Mouse (Mus musculus): ENCODE data around the gene Axl.
"Not testable (repeated sequence)": the region's sequence is repeated elsewhere in the genome, so short reads cannot be mapped to it uniquely, and the experiment has no call there.

Axl gene

DNA sequence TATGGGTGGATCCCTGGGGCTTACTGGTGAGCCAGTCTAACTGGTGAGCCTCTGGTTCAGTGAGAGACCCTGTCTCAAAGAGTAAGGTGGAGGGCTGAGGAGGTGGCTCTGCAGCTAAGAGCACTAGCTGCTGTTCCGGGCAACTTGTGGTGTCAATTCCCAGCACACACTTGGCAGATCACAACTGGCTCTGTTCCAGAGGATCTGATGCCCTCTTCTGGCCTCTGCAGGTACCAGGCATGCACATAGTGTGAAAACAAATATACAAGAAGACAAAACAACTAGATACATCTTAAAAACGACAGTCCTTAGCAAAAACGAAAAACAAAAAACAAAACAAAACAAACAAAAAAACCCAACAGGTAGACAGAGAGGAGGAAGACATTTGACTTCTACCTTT, 5.2 kb upstream of the Axl start:
- DNase-seq (ENCODE audit: low read depth): no peak

DNA sequence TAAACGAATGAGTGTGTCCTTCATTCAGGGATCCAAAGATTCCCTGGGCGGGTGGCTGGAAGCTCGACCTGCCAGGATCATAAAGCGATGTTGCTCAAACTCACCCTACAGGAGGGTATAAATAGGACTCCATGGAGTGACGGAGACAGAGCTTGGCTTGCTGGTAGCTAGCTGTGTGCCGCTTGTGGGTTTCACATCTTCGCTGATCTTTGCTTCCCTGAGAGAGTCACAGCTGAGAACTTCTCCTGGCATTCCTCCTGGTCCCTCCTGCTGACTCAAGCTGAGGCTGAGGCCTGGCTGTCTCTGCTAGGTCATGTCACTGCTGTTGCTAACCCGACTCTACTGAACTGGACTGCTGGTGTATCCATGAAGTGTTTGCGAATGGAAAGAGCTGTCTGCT, 4.5 kb upstream of the Axl start:
- not testable (repeated sequence) for DNase-seq (ENCODE audit: low read depth)

DNA sequence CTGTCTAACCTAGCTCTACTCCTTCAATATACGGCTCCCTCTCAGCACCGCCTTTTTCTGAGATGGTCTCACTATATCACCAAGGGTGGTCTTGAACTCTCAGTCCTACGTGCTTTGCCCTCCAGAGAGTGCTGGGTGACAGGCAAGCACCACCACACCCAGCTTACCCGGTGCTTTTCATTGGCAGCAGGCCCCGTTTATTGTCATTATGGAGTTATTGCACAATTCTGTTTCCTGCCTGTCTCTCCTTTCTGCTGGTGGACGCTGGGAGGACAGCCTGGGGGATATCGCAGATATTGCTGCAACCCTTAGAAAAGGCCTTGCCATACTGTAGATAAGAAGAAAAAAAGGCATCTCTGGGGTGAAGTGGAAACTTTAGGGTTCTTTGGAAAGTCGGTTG, 2.1 kb upstream of the Axl start:
- DNase-seq (ENCODE audit: low read depth): no peak

DNA sequence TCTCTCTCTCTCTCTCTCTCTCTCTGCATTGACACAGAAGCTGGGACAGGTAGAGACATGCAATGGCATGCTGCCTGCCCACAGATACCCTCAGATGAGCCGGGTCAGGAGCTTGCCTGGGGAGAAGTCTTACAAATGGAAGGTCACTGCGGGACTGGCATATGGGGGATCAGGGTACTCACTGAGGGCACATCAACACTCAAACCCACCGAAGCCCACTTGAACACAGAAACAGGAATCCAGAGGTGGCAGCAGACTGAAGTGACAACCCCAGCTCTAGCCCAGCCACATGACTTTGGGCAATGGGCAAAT, 580 bp upstream of the Axl start:
- DNase-seq (ENCODE audit: low read depth): no peak

DNA sequence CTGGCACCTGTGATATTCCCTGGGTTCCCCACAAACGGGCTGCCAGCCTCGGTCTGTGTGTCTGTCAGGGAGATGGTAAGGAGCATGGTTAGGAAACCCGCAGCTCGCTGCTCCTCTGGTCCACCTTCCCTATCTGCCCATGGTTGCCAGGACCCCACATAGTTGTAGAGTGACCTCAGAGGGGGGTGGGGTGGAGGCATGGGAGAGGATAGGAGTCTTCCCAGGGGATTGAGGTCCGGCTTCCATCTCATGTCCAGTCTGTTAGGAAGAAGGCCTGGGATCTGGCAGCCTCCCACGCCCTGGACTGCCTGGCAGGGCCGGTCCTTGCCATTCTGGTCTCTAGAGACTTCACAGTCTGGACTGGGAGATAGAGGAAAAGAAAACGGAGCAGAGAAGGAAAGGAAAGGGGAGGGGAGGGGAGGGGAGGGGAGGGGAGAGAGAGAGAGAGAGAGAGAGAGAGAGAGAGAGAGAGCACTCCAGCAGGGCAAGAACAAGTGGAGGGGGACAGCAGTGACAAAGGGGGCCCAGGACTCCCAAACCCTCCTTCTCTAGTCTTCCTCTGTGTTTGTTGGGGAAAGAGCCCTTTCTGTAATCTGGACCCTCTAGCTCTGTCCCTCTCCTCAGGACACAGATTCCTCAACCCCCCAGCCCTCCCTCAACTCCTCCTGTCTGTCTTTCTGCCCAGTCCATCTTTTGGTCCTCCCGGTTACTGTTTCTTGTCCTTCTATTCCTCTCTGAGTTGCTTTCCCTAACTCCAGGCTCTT, 867 bp downstream of the Axl start:
- no peak for DNase-seq (ENCODE audit: low read depth)

DNA sequence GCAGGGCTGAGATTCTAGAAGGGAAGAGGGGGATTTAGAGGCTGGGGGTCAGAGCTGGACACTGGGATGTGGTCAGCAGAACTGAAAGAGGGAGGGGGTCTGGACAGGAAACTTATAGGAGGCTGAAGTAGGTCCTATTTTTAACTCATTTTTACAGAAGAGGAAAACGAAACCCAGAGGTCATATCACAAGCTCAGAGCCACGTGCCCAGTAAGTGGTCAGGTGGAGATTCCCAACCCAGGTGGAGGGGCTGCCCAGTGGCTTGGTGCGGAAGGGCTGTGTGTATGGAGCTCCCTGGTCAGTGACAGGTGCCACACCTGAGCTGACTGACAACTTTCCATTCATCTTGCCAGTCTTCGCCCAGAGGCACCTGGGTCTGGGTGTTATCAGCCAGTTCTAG, 1.5 kb downstream of the Axl start:
- no peak for DNase-seq (ENCODE audit: low read depth)

DNA sequence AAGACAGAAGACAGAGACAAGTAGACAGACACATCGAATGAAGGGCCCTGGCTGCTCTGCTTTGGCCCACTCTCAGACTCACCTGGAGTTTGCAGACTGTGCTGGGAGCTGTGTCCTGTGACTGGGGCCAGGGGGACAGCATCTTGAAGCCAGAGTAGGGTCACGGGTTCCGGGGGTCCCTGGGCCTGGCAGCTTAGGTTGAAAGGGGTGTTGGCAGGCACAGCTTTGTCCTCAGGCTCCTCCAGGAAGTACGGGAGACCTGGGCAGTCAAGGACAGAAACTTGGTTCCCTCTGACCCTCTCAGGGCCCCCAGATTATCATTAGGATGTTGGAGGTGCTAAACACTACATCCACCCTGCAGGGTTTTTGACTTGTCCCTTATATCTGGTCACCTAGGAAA, 2.8 kb downstream of the Axl start:
- DNase-seq (ENCODE audit: low read depth): no peak

DNA sequence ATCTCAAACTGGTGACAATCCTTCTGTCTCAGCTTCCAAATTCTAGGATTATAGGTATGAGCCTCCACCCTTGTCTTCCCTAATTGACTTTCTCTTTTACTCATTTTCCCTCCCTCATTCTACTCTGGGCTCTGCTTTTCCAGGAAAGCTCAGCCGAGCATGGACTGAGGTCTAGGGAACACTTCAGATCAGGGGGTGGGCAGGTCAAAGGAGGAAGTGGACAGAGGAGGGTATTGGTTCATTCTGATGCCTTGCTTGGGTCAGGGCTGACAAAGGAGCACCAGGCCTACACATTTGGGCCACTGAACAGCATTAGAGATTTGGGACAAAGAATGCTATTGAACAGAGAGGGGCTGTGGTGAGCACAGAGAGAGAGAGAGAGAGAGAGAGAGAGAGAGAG, 3.7 kb downstream of the Axl start:
- DNase-seq (ENCODE audit: low read depth): no peak

DNA sequence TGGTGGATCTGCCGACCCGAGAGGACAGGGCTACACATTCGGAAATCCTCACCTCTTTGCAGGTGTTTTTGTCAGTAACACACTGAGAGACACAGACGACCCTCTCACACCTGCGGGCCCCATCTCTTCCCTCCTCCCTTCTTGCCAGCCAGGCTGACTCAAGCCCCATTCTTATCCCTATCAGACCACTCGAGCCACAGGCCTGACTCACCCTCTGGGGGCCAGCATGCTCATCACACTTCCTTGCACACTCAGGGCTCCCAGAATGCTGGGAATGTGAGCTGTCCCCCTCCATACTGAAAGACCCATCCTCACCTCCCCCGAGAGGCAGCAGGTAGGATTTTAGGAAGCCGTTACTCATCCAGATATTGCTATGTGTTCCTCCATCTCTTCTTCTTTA, 4.8 kb downstream of the Axl start:
- no peak for DNase-seq (ENCODE audit: low read depth)

DNA sequence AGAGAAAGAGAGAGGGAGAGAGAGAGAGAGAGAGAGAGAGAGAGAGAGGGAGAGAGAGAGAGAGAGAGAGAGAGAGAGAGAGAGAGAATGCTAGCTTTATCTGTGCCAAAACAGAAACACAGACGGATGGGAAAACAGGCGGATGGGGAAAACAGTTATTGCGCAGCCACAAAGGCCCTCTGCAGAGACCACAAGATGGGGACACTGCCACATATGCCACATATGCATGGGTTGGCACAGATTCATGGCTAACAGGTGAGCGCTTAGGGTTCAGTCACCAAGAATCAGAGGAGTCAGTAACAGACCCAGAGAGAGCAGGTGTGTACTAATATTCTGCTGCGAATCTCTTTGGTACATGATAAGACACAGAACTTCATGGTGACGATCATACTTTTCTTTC, 5.8 kb downstream of the Axl start:
- DNase-seq (ENCODE audit: low read depth): no peak

DNA sequence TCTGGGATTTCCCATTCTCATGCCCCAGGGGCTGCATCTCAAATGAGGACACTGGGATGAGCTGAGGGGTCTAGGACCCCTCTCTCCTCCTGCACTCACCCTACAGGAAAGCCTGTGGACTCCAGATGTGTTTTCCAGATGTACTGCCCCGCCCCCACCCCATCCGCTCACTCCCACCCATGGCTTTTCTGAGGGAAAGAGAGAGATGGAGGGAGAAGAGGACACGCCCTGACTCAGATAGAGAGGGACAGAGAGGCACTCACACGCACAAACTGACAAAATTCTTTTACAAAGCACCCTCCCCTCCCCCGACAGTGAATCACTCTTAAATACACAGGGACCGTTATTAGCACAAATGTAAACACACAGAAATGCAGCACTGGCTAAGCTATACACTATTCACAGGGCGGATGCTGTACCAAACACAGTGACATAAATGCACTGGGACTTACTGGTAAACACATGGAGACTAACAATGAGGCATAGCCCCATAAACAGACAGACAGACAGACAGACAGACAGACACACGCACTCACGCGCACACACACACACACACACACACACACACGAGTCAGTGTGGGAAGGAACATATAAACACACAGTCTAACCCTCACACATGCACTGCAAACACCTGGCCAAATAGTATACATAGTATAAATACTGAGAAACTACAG, 6.4 kb downstream of the Axl start:
- DNase-seq (ENCODE audit: low read depth): no peak

DNA sequence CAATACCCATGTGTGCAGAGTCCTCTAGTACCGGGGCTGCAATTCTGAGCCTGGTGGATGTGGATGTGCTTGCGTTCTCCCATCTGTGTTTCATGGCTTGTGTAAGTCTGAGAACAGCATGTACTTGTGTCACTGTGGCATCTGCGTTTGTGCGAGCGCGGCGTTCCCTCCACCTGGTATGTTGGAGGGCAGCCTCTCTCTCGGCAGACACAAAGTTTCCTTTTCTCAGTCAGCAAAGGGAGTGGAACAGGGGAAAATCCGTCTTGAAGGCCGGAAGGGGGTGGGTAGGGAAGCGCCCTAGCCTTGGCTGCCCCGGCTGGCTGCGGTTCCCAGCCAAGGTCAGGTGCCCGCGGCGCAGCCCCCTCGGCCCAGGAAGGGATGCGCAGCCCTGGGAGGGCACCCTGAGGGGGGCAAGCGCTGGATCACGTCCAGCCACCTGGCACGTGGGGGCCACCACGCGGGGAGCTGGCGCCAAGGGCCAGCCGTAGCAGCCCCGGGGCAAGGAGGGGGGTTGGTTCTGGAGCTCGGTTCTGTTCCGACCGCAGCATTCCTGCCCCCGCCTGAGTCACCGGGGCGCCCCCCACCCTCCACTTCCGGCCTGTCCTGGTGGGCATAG, 7.1 kb downstream of the Axl start:
- DNase-seq (ENCODE audit: low read depth): peak; percentile 76

DNA sequence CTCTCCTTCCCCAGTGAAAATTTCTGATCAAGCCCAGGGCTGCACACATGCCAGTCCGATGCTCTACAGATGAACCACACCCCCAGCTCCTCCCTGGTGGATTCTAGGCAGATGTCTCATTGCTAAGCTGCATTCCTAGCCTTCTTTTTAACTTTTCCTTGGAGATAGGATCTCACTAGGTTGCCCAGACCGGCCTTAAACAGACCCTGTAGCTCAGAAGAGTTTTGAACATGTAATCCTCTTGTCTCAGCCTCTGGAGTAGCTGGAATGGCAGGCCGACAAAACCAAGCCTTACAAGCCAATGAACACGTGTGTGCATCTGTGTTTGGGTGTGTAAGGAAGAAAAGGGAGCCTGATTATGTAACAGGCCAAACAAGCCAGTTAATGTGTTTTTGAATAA, 7.8 kb downstream of the Axl start:
- DNase-seq (ENCODE audit: low read depth): no peak

DNA sequence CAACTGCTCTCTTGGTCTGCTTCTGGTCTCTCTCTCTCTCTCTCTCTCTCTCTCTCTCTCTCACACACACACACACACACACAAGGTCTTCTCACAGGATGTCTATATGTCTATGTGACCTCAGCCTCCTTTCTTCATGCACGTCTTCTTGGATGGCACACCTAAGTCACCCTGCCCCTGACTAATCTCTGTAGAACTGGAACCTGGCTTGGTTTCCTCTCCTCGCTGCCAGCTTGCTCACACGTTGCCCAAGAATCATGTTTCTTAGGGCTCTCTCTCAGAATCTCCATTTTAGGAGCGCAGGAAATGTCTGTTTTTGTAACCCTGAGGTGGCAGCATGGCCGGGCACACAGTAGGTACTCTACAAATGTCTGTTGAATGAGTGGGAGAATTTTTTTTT, 8.5 kb downstream of the Axl start:
- DNase-seq (ENCODE audit: low read depth): no peak

DNA sequence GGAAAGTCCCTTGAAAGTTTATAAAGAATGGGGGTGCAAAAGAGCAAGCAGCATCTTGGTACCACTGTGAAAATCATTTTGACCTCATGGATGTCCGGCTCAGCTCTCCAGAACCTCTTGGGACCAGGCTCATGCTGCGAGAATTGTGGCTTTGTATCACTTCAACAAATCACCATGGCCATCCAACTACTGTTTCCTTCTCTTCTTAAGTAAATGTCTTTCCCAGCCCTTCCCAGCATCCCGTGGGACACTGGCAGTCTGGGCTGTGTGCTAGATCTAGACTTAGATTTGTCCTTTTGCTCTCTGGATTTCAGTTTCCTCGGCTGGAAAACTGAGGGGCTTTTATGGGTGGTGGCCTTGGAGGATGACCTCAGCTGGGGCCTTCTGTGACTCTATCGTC, 20.3 kb downstream of the Axl start:
- no peak for DNase-seq (ENCODE audit: low read depth)

DNA sequence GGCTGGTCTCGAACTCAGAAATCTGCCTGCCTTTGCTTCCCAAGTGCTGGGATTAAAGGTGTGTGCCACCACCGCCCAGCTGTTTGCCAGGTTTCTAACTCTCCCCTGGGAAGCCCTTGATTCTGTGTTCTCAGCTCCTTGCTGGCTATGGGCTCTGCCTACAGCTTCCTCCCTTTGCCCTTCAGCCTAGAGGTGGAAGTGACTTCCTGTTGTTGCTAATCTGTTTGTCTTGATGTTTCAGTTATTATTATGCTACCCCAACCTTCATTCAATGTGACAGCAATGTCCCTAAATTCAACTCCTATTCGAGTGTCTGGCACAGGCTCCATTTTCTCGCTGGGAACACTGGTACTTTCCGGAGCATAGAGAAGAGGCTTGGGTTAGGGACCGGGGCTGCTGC, 22.4 kb downstream of the Axl start:
- DNase-seq (ENCODE audit: low read depth): no peak

DNA sequence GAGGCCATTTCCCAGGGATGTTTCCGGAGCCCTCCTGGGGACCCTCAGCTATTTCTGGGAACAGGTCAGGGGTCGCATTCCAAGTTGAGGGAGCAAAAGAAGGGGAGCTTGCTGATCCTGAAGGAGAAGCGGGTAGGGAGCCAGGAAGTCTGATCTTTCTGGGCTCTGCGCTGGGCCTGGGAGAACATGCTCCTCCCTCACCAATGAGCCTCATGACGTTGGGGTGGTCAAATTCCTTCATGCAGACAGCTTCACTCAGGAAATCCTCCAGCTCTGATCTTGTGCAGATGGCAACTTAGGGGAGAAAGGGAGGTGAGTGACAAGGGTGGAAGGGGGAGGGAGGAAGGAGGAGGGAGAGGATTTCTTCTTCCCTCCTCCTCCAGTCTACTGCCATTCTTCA, 24.3 kb downstream of the Axl start:
- DNase-seq (ENCODE audit: low read depth): no peak

DNA sequence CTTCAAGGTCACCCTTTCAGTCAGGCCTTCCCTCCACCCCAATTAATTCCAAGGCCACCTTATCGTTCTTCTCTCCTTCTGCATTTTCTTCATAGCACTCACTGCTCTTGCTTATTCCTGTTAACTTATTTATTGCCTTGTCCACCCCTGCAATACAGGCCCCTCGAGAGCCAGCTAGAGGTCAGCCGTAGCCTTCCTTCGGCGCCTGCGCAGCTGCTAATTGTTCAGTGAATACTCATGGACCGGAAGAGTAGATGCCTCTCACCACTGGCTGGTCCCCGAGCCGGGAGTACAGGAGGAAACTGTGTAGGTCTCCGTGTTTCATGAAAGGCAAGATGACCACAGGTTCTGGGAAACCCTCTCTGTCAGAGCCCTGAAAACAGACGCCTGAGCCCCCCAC, 24.8 kb downstream of the Axl start:
- no peak for DNase-seq (ENCODE audit: low read depth)

DNA sequence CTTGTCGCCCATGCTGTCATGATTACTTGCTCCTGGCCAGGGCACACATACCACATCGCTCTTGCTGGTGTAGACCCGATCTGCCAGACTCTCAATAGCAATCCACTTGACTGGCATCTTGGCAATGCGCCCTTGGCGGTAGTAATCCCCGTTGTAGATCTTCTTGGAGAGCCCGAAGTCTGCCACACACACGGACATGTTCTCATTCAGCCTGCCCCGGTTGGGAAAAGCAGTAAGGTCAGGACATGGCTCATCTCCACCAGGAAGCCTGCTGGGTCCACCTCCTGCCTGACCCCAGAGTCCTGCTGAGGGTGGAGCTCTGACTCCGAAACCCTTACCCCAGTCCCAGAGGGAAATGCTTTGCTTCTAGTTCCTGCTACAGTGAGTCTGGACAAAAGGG, 27.2 kb downstream of the Axl start:
- DNase-seq (ENCODE audit: low read depth): no peak

DNA sequence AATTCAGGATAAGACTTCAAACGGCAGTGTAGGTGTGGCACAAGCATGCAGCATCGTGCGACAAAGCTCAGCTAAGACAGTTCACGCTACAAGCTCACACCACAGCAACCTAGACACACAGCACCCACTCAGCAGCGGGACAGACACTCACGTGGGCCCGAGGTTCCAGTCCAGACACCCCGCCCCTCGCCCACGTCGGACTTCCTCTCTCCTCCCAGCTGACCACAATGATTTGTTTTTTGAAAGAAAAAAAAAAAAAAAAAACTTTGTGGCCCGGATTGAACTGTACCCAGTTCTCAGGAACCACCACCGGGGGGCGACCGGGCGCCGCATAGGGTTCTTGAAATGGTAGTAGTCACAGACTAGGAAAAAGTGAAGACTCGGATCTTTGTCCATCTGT, 32.5 kb downstream of the Axl start:
- peak; percentile 92 for DNase-seq (ENCODE audit: low read depth)

DNA sequence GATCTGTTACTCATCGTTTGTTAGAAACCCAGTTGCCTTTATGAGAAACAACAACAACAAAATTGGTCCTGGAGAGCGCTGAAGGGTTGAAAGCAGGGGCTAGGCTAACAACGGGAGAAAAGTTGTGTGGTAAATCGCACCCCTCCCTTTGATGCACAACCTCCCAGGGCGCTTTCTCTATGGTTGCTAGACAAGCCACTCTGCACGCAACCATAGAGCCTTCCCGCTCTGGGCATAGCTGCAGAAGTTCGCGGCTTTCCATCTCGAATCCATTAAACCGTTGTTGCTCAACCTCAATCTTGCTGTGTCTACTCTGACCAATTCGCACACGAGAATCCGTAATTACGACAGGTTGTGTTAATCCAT, 33.1 kb downstream of the Axl start:
- DNase-seq (ENCODE audit: low read depth): no peak

DNA sequence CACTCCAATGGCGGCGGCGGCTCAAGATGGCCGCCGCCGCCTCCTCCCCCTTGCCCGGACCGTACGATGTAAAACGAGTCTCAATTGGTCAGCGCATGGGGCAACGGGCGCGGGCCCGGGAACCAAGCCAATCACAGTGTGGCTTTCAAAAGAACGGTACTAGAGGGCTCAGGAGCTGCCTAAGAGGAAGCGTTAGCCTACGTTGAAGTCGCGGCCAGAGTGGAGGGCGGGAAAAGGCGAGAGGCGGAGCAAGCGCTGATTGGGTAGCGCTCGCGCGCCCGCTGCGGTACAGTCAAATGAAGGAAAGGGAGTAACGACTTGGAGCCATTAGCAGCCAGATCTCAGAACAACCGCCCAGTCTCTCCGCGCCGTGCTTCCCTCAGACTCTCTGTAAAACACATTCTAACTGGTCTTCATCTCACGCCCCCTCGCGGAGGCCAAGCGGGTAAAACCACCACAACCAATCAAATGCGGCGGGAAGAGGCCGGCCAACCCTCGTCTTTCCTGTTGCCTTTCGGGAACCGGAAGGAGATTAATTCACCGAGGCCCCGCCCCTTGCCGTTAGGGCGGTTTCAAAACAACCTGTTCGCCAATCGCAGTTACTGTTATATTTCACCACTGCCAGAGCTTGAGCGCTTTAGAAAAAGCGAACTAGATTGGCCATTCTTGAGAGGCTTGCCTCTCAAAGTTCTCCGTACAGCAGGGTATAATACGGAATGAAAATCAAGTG, 33.6 kb downstream of the Axl start, which contains the start of gene Hnrnpul1:
TSS of gene Hnrnpul1 (minus strand) at position 20 of the 730 bp plus-strand sequence.
- peak; percentile 98 for DNase-seq (ENCODE audit: low read depth)

DNA sequence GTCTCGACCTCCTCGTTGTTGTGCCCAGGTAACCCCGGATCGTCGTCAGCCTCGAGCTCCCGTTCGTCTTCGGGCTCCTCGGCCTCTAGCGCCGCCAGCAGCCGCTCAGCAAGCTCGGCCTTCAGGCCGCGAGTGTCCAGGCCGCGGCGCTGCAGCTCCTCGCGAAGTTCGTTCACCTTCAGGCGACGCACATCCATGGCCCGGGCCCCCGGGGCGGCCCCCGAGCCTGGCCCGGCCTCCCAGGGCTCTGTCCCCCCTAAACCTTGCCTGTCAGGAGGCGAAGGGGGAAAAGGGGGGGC, 34.1 kb downstream of the Axl start:
- no peak for DNase-seq (ENCODE audit: low read depth)

Measured in fibroblast of lung, adult 2 months (primary cell).